Mouse (Mus musculus) MEL (cell line): ENCODE measurements around the gene Edc3. TPM values are rescaled to one million over a fixed set of nuclear protein-coding genes. Genes with fewer than 3 reads are reported as not detected.
A peak's percentile ranks its signal among the peaks of the same experiment; 100 is the strongest.

Source experiments
- DNase-seq: peaks from one replicate; pipeline ENCODE4 v3.0.0; 2011; ENCODE audit warnings: low read depth, low spot score
- H3K27ac ChIP-seq: 2 replicates; pipeline ENCODE4 v1.5.1; 2012; ENCODE audit warnings: low read depth, mild to moderate bottlenecking, control low read depth, low read length, moderate library complexity; ENCODE audit not compliant: control insufficient read depth
- H3K27me3 ChIP-seq, 2 experiments: fragments of 150-350 bp in 1 of 2; sonication (generic) in 1 of 2; 2 replicates each; pipeline ENCODE4 v1.6.1; 2012; ENCODE audit warnings: low read length in 2 of 2, mild to moderate bottlenecking in 2 of 2, improper control_type of control experiment in 1 of 2, moderate library complexity in 1 of 2; ENCODE audit not compliant: insufficient read depth in 2 of 2, control insufficient read depth in 1 of 2
- H3K36me3 ChIP-seq, 2 experiments: 2 replicates each; pipeline ENCODE4 v1.6.1; 2012 to 2014; ENCODE audit warnings: low read length in 2 of 2, improper control_type of control experiment in 1 of 2, inconsistent platforms in 1 of 2, mild to moderate bottlenecking in 1 of 2; ENCODE audit not compliant: insufficient read depth in 2 of 2, control insufficient read depth in 1 of 2
- H3K4me1 ChIP-seq, 2 experiments: fragments of 150-350 bp in 1 of 2; sonication (generic) in 1 of 2; 2 replicates each; pipeline ENCODE4 v1.6.1; 2012; ENCODE audit warnings: low read length in 2 of 2, improper control_type of control experiment in 1 of 2, mild to moderate bottlenecking in 1 of 2; ENCODE audit not compliant: insufficient read depth in 2 of 2, control insufficient read depth in 1 of 2
- H3K4me3 ChIP-seq, 2 experiments: fragments of 150-350 bp in 1 of 2; sonication (generic) in 1 of 2; 2 replicates each; pipeline ENCODE4 v1.5.1; 2012; ENCODE audit warnings: low read depth in 2 of 2, low read length in 2 of 2, mild to moderate bottlenecking in 2 of 2, moderate library complexity in 2 of 2, control low read depth in 1 of 2, improper control_type of control experiment in 1 of 2; ENCODE audit not compliant: control insufficient read depth in 1 of 2, insufficient read depth in 1 of 2
- H3K79me2 ChIP-seq: 2 replicates; pipeline ENCODE4 v1.6.1; 2012; ENCODE audit warnings: mild to moderate bottlenecking, low read length, moderate library complexity; ENCODE audit not compliant: control insufficient read depth, poor library complexity, insufficient read depth
- H3K9ac ChIP-seq: 2 replicates; pipeline ENCODE4 v1.6.1; 2012; ENCODE audit warnings: low read depth, mild to moderate bottlenecking, control low read depth, low read length, moderate library complexity; ENCODE audit not compliant: control insufficient read depth, poor library complexity, severe bottlenecking
- H3K9me3 ChIP-seq: fragments of 150-350 bp; sonication (generic); replicated peaks from 2 replicates; pipeline ENCODE4 v1.6.1; 2012; ENCODE audit warnings: mild to moderate bottlenecking, low read length, improper control_type of control experiment, moderate library complexity; ENCODE audit not compliant: insufficient read depth
- BHLHE40 ChIP-seq: IDR thresholded peaks from 2 replicates; pipeline ENCODE4 v1.6.1; 2012; ENCODE audit warnings: low read depth, mild to moderate bottlenecking, inconsistent platforms, low read length, improper control_type of control experiment, borderline replicate concordance
- CHD1 ChIP-seq: IDR thresholded peaks from 2 replicates; pipeline ENCODE4 v1.6.1; 2012; ENCODE audit warnings: low read depth, mild to moderate bottlenecking, inconsistent platforms, low read length, improper control_type of control experiment
- CTCF ChIP-seq, 3 experiments: IDR thresholded peaks in 2 of 3; conservative IDR thresholded peaks in 1 of 3; 2 replicates each; pipeline ENCODE4 v1.5.1; 2011 to 2012; ENCODE audit warnings: low read length in 3 of 3, low read depth in 2 of 3, mild to moderate bottlenecking in 2 of 3, improper control_type of control experiment in 1 of 3, inconsistent platforms in 1 of 3, mixed read lengths in 1 of 3, moderate library complexity in 1 of 3; ENCODE audit not compliant: control insufficient read depth in 1 of 3, insufficient read depth in 1 of 3, poor library complexity in 1 of 3, severe bottlenecking in 1 of 3
- E2F4 ChIP-seq: IDR thresholded peaks from 2 replicates; pipeline ENCODE4 v1.6.1; 2011; ENCODE audit warnings: low read depth, low read length, improper control_type of control experiment, borderline replicate concordance
- ELF1 ChIP-seq: IDR thresholded peaks from 2 replicates; pipeline ENCODE4 v1.6.1; 2014; ENCODE audit warnings: low read depth, mild to moderate bottlenecking, inconsistent platforms, low read length, improper control_type of control experiment, moderate library complexity
- ETS1 ChIP-seq: IDR thresholded peaks from 2 replicates; pipeline ENCODE4 v1.6.1; 2012; ENCODE audit warnings: low read depth, mild to moderate bottlenecking, inconsistent platforms, low read length, improper control_type of control experiment, moderate library complexity
- GATA1 ChIP-seq: IDR thresholded peaks from 2 replicates; pipeline ENCODE4 v1.6.1; 2011; ENCODE audit warnings: low read depth, low read length, improper control_type of control experiment
- JUND ChIP-seq: IDR thresholded peaks from 2 replicates; pipeline ENCODE4 v1.6.1; 2011; ENCODE audit warnings: low read depth, mild to moderate bottlenecking, improper control_type of control experiment, low read length
- MAFK ChIP-seq: IDR thresholded peaks from 2 replicates; pipeline ENCODE4 v1.6.1; 2011; ENCODE audit warnings: low read depth, mild to moderate bottlenecking, low read length, improper control_type of control experiment, borderline replicate concordance
- MAX ChIP-seq: IDR thresholded peaks from 2 replicates; pipeline ENCODE4 v1.6.1; 2011; ENCODE audit warnings: low read length, improper control_type of control experiment
- MEF2A ChIP-seq: IDR thresholded peaks from 2 replicates; pipeline ENCODE4 v1.6.1; 2014; ENCODE audit warnings: low read depth, mild to moderate bottlenecking, inconsistent platforms, low read length, improper control_type of control experiment; ENCODE audit not compliant: poor library complexity, insufficient replicate concordance, severe bottlenecking; ENCODE audit errors: extremely low read depth
- MXI1 ChIP-seq: IDR thresholded peaks from 2 replicates; pipeline ENCODE4 v1.6.1; 2011; ENCODE audit warnings: mild to moderate bottlenecking, low read depth, low read length, improper control_type of control experiment
- MYB ChIP-seq: IDR thresholded peaks from 2 replicates; pipeline ENCODE4 v1.6.1; 2011; ENCODE audit warnings: mild to moderate bottlenecking, low read depth, low read length, improper control_type of control experiment
- MYC ChIP-seq: IDR thresholded peaks from 2 replicates; pipeline ENCODE4 v1.6.1; 2011; ENCODE audit warnings: low read depth, mild to moderate bottlenecking, low read length, improper control_type of control experiment, moderate library complexity
- NRF1 ChIP-seq: IDR thresholded peaks from 2 replicates; pipeline ENCODE4 v1.6.1; 2014; ENCODE audit warnings: low read depth, mild to moderate bottlenecking, inconsistent platforms, low read length, improper control_type of control experiment, moderate library complexity; ENCODE audit not compliant: poor library complexity, insufficient read depth, severe bottlenecking
- POLR2AphosphoS5 ChIP-seq: IDR thresholded peaks from 2 replicates; pipeline ENCODE4 v1.6.1; 2012; ENCODE audit warnings: low read depth, borderline replicate concordance, mild to moderate bottlenecking, inconsistent platforms, low read length, moderate library complexity, mixed read lengths
- RAD21 ChIP-seq: IDR thresholded peaks from 2 replicates; pipeline ENCODE4 v1.6.1; 2011; ENCODE audit warnings: mild to moderate bottlenecking, low read depth, low read length, improper control_type of control experiment
- SIN3A ChIP-seq: IDR thresholded peaks from 2 replicates; pipeline ENCODE4 v1.6.1; 2012; ENCODE audit warnings: low read length, improper control_type of control experiment, inconsistent platforms
- SMC3 ChIP-seq: IDR thresholded peaks from 2 replicates; pipeline ENCODE4 v1.6.1; 2011; ENCODE audit warnings: low read depth, low read length, improper control_type of control experiment
- TBP ChIP-seq: IDR thresholded peaks from 2 replicates; pipeline ENCODE4 v1.8.0; 2011; ENCODE audit warnings: low read depth, low read length, improper control_type of control experiment
- TCF12 ChIP-seq: IDR thresholded peaks from 2 replicates; pipeline ENCODE4 v1.6.1; 2014; ENCODE audit warnings: low read depth, mild to moderate bottlenecking, inconsistent platforms, low read length, improper control_type of control experiment, moderate library complexity
- USF2 ChIP-seq, 2 experiments: IDR thresholded peaks; 2 replicates each; pipeline ENCODE4 v1.6.1; 2011 to 2012; ENCODE audit warnings: improper control_type of control experiment in 2 of 2, low read length in 2 of 2, borderline replicate concordance in 1 of 2, inconsistent platforms in 1 of 2, low read depth in 1 of 2, mild to moderate bottlenecking in 1 of 2; ENCODE audit not compliant: insufficient read depth in 1 of 2
- ZC3H11A ChIP-seq: IDR thresholded peaks from 2 replicates; pipeline ENCODE4 v1.6.1; 2012; ENCODE audit warnings: low read depth, mild to moderate bottlenecking, inconsistent platforms, low read length, improper control_type of control experiment
- ZMIZ1 ChIP-seq: IDR thresholded peaks from 2 replicates; pipeline ENCODE4 v1.6.1; 2012; ENCODE audit warnings: low read depth, mild to moderate bottlenecking, inconsistent platforms, low read length, improper control_type of control experiment, moderate library complexity
- ZNF384 ChIP-seq: IDR thresholded peaks from 2 replicates; pipeline ENCODE4 v1.6.1; 2012; ENCODE audit warnings: low read depth, mild to moderate bottlenecking, inconsistent platforms, low read length, improper control_type of control experiment
- polyA plus RNA-seq, 2 experiments: library from polyadenylated mRNA; stranded (reverse) in 1 of 2; unstranded in 1 of 2; fragments of >175 nt in 1 of 2; fragments of >200 nt in 1 of 2; gene quantifications; 2 replicates each; pipeline versions ENCODE4 v1.2.1 to v1.2.4; 2012; ENCODE audit warnings: low replicate concordance in 2 of 2, low read depth in 1 of 2; ENCODE audit not compliant: insufficient read length in 2 of 2, insufficient read depth in 1 of 2, missing spikeins in 1 of 2
- total RNA-seq: library from RNA; depleted of rRNA; stranded (reverse); fragments of 300-350 nt; gene quantifications from 2 replicates; pipeline ENCODE4 v1.2.3, GENCODE M21; 2012

The Edc3 gene
- total and polyA plus RNA-seq, 3 experiments = 7.2 to 25.7 TPM; not detected in 1

GRCm38 (mm10) chr9:57774168-57774567, 65.8 kb downstream of the Edc3 start:
- Histone ChIP-seq H3K4me1 (peaks cover 5 to 42% of the 10 kb centered on the region in 2 experiments), H3K9me3 (no peaks in the 10 kb centered on the region), H3K79me2 (no peaks in the 10 kb centered on the region), H3K27ac (no peak overlapping the region), H3K9ac (no peak overlapping the region), H3K27me3 (no peaks in the 10 kb centered on the region), H3K36me3 (peaks cover 0 to 25% of the 10 kb centered on the region in 2 experiments; a peak in 2 of 4 replicates), H3K4me3 (no peak overlapping the region)
- TF ChIP-seq SMC3 = peak; percentile 58
- no peak for TF ChIP-seq TCF12
- TF ChIP-seq POLR2AphosphoS5 = no peak
- TF ChIP-seq MYC = peak; percentile 89
- no peak for TF ChIP-seq GATA1
- peak; percentile 44 for TF ChIP-seq ZC3H11A
- no peak for TF ChIP-seq JUND
- no peak for TF ChIP-seq MEF2A
- TF ChIP-seq TBP = no peak
- TF ChIP-seq RAD21 = peak; percentile 40
- peak; percentile 14 to 62 (median 41); a peak in 4 of 6 replicates for TF ChIP-seq CTCF (IDR thresholded peaks at IDR 0.05 in 2 of 3, conservative IDR thresholded peaks at IDR 0.05 in 1 of 3; ENCODE audit: control insufficient read depth in 1 of 3, insufficient read depth in 1 of 3, low read depth in 2 of 3, low read length in 3 of 3, poor library complexity in 1 of 3, severe bottlenecking in 1 of 3)
- TF ChIP-seq ELF1 = no peak
- TF ChIP-seq NRF1 = no peak
- TF ChIP-seq BHLHE40 = no peak
- no peak for TF ChIP-seq MYB
- TF ChIP-seq SIN3A = no peak
- TF ChIP-seq ZMIZ1 = no peak
- TF ChIP-seq ZNF384 = no peak
- TF ChIP-seq USF2 (IDR thresholded peaks at IDR 0.05; ENCODE audit: borderline replicate concordance in 1 of 2, insufficient read depth in 1 of 2, low read depth in 1 of 2, low read length in 2 of 2) = no peak
- 0 out of 2 replicates have a peak, but pooled peaks have one; percentile 24 for TF ChIP-seq MXI1
- no peak for TF ChIP-seq MAFK
- TF ChIP-seq ETS1 = no peak
- no peak for TF ChIP-seq CHD1
- no peak for TF ChIP-seq E2F4
- 0 out of 2 replicates have a peak, but pooled peaks have one; percentile 19 for TF ChIP-seq MAX
- DNase-seq = peak; percentile 62
